Mouse (Mus musculus) thymus, adult 18-20 months (tissue): ENCODE data around the gene Fstl4.

Source experiments
- DNase-seq, 2 experiments: peaks; one replicate each; pipeline ENCODE4 v3.0.0; 2022; ENCODE audit warnings: mixed read lengths in 2 of 2

Gene Fstl4

DNA sequence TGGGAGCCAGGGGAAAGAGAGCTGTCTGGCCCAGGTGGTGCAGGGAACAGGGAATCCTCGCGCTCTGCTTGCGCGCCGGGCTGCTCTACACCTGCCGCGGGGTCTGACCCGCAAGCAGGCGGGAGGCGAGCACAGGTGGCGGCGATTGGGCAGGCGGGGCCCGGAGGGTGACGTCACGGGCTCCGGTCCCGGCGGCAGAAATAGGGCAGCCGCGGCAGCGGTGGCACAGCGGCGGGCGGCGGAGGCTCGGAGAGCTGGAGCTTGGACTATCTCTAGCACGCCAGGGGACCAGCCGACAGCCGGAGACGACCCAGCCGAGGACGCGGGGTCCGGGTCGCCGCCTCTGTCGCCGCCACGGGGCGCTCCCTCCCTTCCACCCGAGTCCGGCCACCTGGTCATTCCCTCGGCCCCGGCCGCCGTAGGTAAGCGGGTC, at the start of gene Fstl4:
Gene Fstl4 (plus strand): TSS at position 174 of the 433 bp plus-strand sequence.
- peak; percentile 40 to 50 for DNase-seq

GRCm38 (mm10) chr11:52718570-52718969, 45.9 kb upstream of the Fstl4 start:
- DNase-seq: no peak

GRCm38 (mm10) chr11:52721087-52721486, 43.3 kb upstream of the Fstl4 start:
- DNase-seq: no peak

DNA sequence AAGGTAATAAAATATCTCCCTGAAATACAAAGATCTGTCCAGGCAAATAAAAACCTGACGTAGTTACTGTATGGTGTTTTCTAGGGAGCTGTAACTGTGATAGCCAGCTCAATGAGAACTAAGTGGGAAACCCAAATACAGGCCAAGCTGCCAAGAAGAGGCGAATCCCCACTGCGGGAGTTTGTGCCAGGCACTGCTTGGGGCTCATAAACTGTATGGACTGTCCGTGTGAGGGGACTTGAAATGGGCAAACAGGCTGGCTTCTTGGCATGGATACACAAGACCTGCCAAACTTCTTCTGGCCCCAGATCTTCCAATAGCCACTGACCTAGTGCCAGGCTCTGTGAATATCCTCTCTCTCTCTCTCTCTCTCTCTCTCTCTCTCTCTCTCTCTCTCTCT, 41.7 kb upstream of the Fstl4 start:
- DNase-seq: no peak

- DNase-seq: no peak
These were observed 38.4 kb upstream of the Fstl4 start for GRCm38 (mm10) chr11:52726001-52726400.

- no peak for DNase-seq
These were observed 36.0 kb upstream of the Fstl4 start for GRCm38 (mm10) chr11:52728479-52728878.

GRCm38 (mm10) chr11:52729890-52730289, 34.5 kb upstream of the Fstl4 start:
- no peak for DNase-seq

DNA sequence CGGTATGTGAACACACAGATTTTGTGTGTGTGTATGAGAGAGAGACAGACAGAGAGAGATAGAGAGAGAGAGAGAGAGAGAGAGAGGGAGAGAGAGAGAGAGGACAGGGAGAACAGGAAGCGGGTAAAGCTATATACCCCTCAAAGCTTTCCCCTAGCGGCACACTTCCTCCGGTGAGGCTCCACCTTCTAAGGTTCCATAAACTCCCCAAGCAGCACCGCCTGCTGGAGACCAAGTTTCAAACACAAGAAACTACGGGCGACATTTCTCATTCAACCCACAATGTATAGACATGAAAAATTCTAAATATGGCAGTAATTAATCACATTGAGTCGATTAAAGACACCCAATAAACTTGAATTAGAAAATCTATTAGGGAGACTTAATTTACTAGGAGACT, 32.5 kb upstream of the Fstl4 start:
- DNase-seq: no peak

DNA sequence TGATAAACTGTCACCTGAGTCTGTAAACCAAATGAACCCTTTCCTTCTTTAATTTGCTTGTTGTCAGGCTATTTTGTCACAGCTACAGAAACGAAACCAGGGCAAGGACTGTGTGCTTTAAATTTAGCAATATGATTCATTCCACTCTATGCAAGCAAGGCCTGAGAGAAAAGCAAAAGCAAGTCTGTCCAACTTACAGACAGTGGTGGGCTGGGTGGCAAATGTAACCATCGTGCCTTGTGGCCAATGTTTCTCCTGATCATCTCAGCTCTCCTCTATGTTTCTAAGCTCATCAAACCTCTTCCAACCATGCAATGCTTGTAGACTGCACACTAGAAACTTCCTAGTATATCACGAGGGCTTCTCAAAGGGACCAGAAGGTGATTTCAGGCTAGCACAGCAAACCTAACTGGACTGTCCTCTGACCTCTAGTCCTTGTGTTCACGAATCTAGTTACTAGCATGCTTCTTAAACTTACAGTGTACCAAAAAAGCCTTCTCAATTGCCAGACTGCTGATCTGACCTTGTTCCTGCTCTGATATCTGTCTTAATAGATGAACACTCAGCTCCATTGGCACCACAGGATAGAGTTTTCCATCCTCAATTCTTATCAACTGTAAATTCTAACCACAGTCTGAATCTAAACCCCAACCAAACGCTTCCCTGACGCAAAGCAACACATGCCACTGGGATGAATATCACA, 29.8 kb upstream of the Fstl4 start:
- DNase-seq: no peak

DNA sequence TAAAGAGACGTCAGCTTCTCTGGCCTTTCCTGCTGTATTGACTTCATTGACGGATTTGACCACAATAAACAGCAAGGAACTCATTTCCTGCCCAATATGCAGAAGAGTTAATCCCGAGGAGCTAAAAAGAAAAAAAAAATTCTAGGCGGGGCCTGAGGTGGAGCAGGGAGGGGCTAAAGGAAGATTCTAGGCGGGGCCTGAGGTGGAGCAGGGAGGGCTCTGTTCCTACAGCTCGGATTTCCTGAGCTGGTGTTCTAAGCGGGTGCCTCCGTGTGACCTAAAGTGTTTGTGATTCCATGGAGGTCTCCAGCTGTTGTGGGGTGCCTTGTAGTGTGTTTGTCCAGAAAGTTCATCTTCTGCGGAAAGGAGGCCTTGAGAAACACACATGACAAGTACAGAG, 25.2 kb upstream of the Fstl4 start:
- no peak for DNase-seq

GRCm38 (mm10) chr11:52740466-52740865, 24.0 kb upstream of the Fstl4 start:
- no peak for DNase-seq

DNA sequence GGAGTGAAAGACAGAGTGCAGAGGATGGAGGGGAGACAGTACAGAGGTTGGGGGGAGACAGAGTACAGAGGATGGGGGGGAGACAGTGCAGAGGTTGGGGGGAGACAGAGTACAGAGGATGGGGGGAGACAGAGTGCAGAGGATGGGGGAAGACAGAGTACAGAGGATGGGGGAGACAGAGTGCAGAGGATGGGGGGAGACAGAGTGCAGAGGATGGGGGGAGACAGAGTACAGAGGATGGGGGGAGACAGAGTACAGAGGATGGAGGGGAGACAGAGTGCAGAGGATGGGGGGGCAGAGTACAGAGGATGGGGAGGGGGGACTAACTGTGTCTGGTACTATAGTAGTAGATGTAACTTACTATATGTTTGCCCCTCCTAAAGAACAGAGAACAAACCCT, 20.5 kb upstream of the Fstl4 start:
- no peak for DNase-seq

DNA sequence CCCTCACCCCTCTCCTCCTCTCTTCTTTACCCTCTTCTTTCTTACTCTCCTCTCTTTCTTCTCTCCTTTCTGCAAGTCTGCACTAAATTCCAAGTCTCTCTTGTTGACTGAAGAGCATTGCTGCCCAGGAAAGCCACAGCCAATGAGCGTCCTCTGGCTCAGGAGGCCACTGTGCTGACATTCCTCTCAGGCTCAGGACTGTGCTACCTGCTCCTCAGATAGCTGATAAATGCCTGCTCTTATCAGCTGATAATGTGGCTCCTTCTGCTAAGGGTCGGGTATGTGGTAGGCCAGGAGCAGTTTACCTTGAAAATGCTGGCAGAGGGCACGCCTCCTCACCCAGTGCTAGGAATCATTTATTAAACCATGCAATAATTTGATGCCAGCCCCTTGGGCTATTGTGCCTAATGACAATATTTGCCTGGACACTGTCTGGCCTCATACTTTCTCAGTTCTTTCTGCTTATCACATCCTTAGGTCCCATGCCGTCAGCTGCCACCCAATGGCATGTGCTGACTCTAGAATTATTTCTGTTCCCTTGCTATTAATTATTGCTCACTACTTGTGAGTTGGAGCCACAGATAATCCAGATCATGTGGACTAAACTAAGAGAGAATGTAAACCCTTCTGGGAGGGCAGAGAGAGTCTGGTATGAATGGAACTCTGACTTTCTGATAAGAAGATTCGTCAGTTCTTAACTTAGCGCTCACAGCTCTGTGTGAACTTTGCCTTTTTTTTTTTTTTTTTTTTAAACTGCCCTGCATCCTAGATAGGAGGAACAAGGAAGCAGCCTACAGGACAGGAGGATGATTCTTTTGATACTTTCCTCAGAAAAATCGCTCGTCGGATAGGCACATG, 19.6 kb upstream of the Fstl4 start:
- no peak for DNase-seq

GRCm38 (mm10) chr11:52747206-52747605, 17.2 kb upstream of the Fstl4 start:
- no peak for DNase-seq

DNA sequence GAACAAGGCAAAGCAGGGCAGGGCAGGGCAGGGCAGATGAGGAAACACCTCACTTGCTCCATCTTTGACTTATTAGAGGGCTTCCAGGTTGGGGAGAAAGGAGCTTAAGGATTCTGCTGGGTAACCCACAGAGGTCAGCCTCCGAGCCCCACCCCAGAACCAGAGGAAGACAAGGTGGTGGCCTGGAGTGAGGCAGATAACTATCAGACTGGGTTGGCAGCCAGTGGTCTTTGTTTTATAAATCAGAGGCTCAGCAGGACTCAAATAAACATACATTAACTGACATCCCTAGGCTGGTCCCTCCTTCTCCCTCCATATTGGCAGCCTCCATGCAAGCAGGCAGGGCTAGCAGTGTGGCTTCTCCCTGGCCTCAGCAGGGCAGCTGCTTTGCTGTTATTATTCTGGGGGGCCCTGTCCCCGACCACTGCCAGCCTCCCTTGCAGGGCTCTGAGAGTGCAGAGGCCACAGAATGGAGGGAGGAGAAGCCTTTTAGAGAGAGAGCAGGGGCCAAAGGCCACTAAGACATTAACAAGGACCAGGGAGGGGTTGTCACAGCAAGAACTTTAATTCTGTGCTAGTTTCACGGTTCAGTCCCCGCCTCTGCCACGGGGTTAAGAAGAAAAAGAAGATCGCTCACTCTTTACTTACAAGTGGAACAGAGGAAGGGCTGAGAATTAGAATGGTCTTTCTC, 16.5 kb upstream of the Fstl4 start:
- DNase-seq: no peak

DNA sequence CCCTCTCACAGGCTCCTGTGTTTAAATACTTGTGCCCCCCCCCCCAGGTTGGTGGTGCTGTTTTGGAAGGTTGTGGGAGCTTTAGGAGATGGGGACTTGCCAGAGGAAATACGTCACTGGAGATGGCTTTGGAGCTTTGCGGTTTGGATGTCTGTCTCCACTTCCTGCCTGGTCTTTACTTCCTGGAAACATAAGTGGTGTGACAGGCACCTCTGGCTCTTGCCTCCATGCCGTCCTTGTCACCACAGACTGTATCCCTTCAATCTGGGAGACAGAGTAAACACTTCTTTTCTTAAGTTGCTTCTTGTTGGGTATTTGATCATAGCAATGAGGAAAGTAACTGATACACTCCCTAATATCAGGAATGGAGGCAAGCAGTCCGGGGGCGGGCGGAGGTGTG, 14.4 kb upstream of the Fstl4 start:
- DNase-seq: no peak

- DNase-seq: no peak
These were observed 11.9 kb upstream of the Fstl4 start for GRCm38 (mm10) chr11:52752524-52752923.

GRCm38 (mm10) chr11:52753261-52753660, 11.2 kb upstream of the Fstl4 start:
- no peak for DNase-seq

DNA sequence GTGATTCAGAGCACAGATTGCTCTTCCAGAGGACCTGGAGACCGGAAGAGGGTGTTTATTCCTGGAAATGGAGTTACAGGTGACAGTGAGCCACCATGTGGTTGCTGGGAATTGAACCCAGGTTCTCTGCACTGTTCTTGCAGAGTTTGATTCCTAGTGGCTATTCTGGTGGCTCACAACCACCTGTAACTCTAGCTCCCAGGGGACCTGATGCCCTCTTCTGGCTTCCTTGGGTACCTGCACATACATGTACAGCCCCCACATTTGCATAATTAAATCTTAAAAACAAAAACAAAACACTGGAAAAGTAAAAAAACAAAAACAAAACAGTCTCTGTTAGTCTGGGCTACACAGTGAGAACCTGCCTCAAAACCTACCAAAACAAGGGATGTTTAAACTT, 2.6 kb upstream of the Fstl4 start:
- DNase-seq: no peak

GRCm38 (mm10) chr11:52764894-52765677, 652 bp downstream of the Fstl4 start:
- no peak for DNase-seq

GRCm38 (mm10) chr11:52765678-52766254, 1.3 kb downstream of the Fstl4 start:
- DNase-seq: peak; percentile 8

GRCm38 (mm10) chr11:52767921-52768320, 3.5 kb downstream of the Fstl4 start:
- no peak for DNase-seq
